Mouse (Mus musculus) cerebellum, adult 2 months (tissue): ENCODE results near the gene Tjp1.

Source experiments
- CTCF ChIP-seq: fragments of 200-500 bp; IDR thresholded peaks from 2 replicates; pipeline ENCODE4 v1.5.1; 2011; ENCODE audit warnings: low read depth, mild to moderate bottlenecking, control low read depth, low read length, moderate library complexity, borderline replicate concordance; ENCODE audit not compliant: insufficient read depth
- POLR2A ChIP-seq: fragments of 200-500 bp; IDR thresholded peaks from 2 replicates; pipeline ENCODE4 v1.6.1; 2011; ENCODE audit warnings: low read length, control low read depth, borderline replicate concordance; ENCODE audit not compliant: insufficient read depth

DNA sequence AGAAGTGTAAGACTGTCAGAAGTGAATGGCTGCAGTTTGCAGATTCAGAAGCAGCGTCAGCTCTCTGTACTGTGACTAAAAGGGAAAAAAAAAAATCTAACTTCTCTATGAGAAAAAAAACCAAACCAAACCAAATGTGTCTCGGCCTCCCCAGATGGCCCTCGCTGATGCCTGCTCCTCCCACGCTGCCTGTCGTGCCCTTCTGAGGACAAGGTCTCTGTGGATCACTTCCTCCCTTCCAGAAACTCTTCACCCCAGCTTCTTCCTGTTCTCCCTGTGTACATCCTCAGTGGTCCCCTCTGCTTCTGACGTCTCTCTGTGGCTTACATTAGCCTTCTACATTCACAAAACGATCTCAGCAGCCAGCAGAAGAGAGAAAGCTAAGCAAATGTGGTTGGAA, 26.8 kb downstream of the Tjp1 start:
- TF ChIP-seq CTCF (no peak), POLR2A (no peak)
